Mouse (Mus musculus) yolk sac, embryonic 10.5 days (tissue): ENCODE measurements around the gene Med15.
A peak's percentile ranks its signal among the peaks of the same experiment; 100 is the strongest.
"Not testable (repeated sequence)": the region's sequence is repeated elsewhere in the genome, so short reads cannot be mapped to it uniquely, and the experiment has no call there.

ENCODE experiments used
- DNase-seq: peaks from one replicate; pipeline ENCODE4 v3.0.0-alpha.2; 2017; ENCODE audit warnings: low spot score

Gene Med15

GRCm38 (mm10) chr16:17617922-17618565, 114.6 kb downstream of the Med15 start:
- DNase-seq: peak; percentile 60

GRCm38 (mm10) chr16:17616212-17616611, 116.5 kb downstream of the Med15 start:
- DNase-seq: no peak

GRCm38 (mm10) chr16:17614740-17615139, 118.0 kb downstream of the Med15 start:
- DNase-seq: not testable (repeated sequence)

GRCm38 (mm10) chr16:17611383-17611782, 121.3 kb downstream of the Med15 start:
- DNase-seq: no peak

- DNase-seq: no peak
These were observed 127.0 kb downstream of the Med15 start for GRCm38 (mm10) chr16:17605684-17606083.

- DNase-seq: no peak
These were observed 127.8 kb downstream of the Med15 start for GRCm38 (mm10) chr16:17604941-17605340.
